Mouse (Mus musculus): ENCODE measurements around the gene Traf3ip1. TPM values are rescaled to one million over a fixed set of nuclear protein-coding genes. Genes with fewer than 3 reads are reported as not detected.

Gene Traf3ip1
- polyA plus RNA-seq, 1 experiment from 2014 or later: 4.3 TPM

DNA sequence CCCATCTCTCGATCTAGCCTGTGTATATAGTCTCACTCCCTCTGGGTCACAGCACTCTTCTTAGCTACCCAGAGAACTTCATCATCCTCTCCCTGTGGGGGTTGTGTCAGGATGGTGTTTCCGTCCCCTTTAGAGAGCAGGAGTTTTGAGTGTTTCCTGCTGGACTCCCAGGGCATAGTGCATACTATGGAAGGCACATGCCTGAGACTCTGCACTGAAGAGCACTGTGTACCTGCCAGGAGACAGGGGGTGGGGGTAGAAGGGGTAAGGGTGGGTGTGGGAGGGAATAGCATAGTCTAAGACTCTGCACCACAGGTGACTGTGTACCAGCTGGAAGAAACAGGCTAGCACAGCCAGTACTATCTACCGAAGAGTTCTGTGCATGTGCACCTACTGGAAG lies 40.1 kb upstream of the Traf3ip1 start:
- H3K9ac ChIP-seq (ENCODE audit: low read depth, low read length): no peak overlapping the region
- H3K4me2 ChIP-seq: no peak overlapping the region
- H3K27ac ChIP-seq (ENCODE audit: low read depth, low read length): no peak overlapping the region
- no peak for ATAC-seq (replicated peaks; ENCODE audit: insufficient number of reproducible peaks, low FRiP score, low TSS enrichment)
- 78% methylated on average over 3 of the region's 3 CpGs for WGBS (ENCODE audit: insufficient replicate concordance)
- H3K9me3 ChIP-seq (replicated peaks; ENCODE audit: control insufficient read depth, low read length): no peaks in the 10 kb centered on the region
- no peaks in the 10 kb centered on the region for H3K36me3 ChIP-seq (ENCODE audit: control insufficient read depth, insufficient read depth, low read length)
- H3K27me3 ChIP-seq (ENCODE audit: control insufficient read depth, insufficient read depth, low read length): no peaks in the 10 kb centered on the region
- peaks cover 72% of the 10 kb centered on the region for H3K4me1 ChIP-seq (ENCODE audit: control insufficient read depth, insufficient read depth, low read length)
- no peak overlapping the region for H3K4me3 ChIP-seq (ENCODE audit: low read depth, low read length)

DNA sequence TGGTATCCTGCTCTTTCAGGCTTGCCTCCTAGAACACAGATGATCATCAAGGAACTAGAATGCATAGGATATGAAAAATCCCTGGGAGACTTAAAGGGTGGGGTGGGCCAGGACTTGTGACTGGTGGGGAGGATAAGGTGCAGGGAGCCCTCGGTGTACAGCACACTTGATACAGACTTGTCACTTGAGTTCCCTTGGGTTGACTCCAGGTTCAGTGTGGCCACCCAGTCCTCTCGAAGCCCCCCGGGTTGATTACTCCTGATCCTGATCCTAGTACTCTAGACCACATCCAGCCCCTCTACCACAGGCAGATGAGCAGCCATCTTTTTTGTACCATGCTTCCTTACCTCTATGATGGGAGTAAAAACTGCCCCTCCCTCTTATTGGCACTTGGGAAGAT lies 39.5 kb upstream of the Traf3ip1 start:
- Histone ChIP-seq H3K36me3 (ENCODE audit: control insufficient read depth, insufficient read depth, low read length) (no peaks in the 10 kb centered on the region), H3K4me2 (no peak overlapping the region), H3K4me1 (ENCODE audit: control insufficient read depth, insufficient read depth, low read length) (peaks cover 69% of the 10 kb centered on the region), H3K9me3 (replicated peaks; ENCODE audit: control insufficient read depth, low read length) (no peaks in the 10 kb centered on the region), H3K27ac (ENCODE audit: low read depth, low read length) (no peak overlapping the region), H3K4me3 (ENCODE audit: low read depth, low read length) (no peak overlapping the region), H3K9ac (ENCODE audit: low read depth, low read length) (no peak overlapping the region), H3K27me3 (ENCODE audit: control insufficient read depth, insufficient read depth, low read length) (no peaks in the 10 kb centered on the region)
- no peak for ATAC-seq (replicated peaks; ENCODE audit: insufficient number of reproducible peaks, low FRiP score, low TSS enrichment)
- 82% methylated on average over 3 of the region's 3 CpGs for WGBS (ENCODE audit: insufficient replicate concordance)

DNA sequence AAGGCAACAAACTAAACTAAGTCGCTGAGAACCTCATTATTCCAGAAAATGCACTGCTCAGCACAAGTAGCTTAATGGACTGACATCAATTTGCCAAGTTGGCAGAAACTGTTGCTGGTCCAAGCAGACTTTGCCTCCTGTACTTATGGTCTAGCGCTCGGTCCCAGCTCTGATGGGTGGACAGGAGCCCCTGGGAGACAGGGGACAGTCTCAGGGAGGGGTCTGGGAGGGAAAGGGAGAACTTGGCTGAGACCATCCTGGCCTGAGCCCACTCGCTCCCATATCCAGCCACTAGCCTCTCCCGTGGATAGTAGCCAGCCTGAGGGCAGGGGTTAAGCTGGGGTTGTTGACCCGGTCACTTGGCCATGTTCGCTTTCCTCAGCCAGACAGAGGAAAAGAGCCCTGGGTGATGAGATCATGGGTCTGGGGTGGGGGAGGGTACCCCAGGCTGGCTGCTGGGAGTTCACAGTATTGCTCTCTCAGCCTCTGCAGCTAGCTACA lies 38.7 kb upstream of the Traf3ip1 start:
- Histone ChIP-seq H3K4me3 (ENCODE audit: low read depth, low read length) (no peak overlapping the region), H3K4me1 (ENCODE audit: control insufficient read depth, insufficient read depth, low read length) (peaks cover 67% of the 10 kb centered on the region), H3K9ac (ENCODE audit: low read depth, low read length) (peak overlapping the region; percentile 31; the same call in 1 of the 2 replicates), H3K27ac (ENCODE audit: low read depth, low read length) (peak overlapping the region; percentile 46; the same call in 1 of the 2 replicates), H3K36me3 (ENCODE audit: control insufficient read depth, insufficient read depth, low read length) (no peaks in the 10 kb centered on the region), H3K27me3 (ENCODE audit: control insufficient read depth, insufficient read depth, low read length) (no peaks in the 10 kb centered on the region), H3K9me3 (replicated peaks; ENCODE audit: control insufficient read depth, low read length) (no peaks in the 10 kb centered on the region), H3K4me2 (peak overlapping the region; percentile 31)
- 33% methylated on average over 7 of the region's 7 CpGs for WGBS (ENCODE audit: insufficient replicate concordance)
- ATAC-seq (replicated peaks; ENCODE audit: insufficient number of reproducible peaks, low FRiP score, low TSS enrichment): no peak

DNA sequence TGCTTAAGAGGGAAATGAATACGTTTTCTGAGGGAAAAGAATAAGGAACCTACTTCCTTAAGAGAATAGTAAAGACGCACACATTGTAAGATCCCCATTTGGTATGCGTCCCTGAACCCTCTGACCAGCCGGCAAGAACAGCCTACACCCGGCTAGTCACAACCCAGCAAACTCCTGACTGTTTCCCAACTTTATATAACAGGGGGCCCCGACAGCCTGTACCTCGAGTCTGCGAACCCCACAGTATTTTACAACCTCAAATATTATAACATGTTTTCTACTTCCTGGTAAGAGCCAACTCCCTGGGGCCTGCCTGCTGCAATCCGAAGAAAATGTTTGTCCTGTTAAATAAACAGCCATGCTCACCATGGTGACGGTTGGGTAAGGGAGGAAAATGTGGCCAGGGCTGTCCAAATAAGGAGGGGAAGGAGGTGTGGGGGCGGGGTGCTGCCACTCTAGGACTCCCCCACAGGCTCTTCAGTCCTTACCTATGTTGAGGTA lies 38.1 kb upstream of the Traf3ip1 start:
- 42% methylated on average over 11 of the region's 11 CpGs for WGBS (ENCODE audit: insufficient replicate concordance)
- peaks cover 61% of the 10 kb centered on the region for H3K4me1 ChIP-seq (ENCODE audit: control insufficient read depth, insufficient read depth, low read length)
- no peaks in the 10 kb centered on the region for H3K36me3 ChIP-seq (ENCODE audit: control insufficient read depth, insufficient read depth, low read length)
- no peak overlapping the region for H3K4me3 ChIP-seq (ENCODE audit: low read depth, low read length)
- ATAC-seq (replicated peaks; ENCODE audit: insufficient number of reproducible peaks, low FRiP score, low TSS enrichment): no peak
- peak overlapping the region; percentile 31; the same call in 1 of the 2 replicates for H3K9ac ChIP-seq (ENCODE audit: low read depth, low read length)
- H3K4me2 ChIP-seq: peak overlapping the region; percentile 31; the same call in 1 of the 2 replicates
- H3K9me3 ChIP-seq (replicated peaks; ENCODE audit: control insufficient read depth, low read length): no peaks in the 10 kb centered on the region
- H3K27ac ChIP-seq (ENCODE audit: low read depth, low read length): peak overlapping the region; percentile 46
- H3K27me3 ChIP-seq (ENCODE audit: control insufficient read depth, insufficient read depth, low read length): no peaks in the 10 kb centered on the region

DNA sequence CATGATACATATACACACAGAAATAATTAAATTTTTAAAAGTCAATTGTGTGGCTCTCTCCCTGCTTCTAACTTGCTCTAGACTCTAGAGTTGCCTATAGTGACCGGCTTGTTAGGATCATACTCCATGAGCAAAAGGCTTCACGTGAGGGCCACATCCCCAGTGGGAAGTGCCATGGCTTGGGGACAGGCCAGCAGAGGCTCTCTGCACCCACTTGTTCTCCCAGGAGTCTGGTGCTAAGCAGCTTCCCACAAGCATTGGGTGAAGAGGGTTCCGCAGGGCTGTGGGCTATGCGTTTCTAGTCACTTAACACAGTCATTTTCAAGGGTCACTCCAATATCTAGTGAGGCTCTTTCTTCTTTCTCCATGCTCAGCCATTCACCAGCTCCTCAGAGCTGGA lies 37.3 kb upstream of the Traf3ip1 start:
- Histone ChIP-seq H3K9ac (ENCODE audit: low read depth, low read length) (no peak overlapping the region), H3K27me3 (ENCODE audit: control insufficient read depth, insufficient read depth, low read length) (no peaks in the 10 kb centered on the region), H3K36me3 (ENCODE audit: control insufficient read depth, insufficient read depth, low read length) (no peaks in the 10 kb centered on the region), H3K4me2 (no peak overlapping the region), H3K9me3 (replicated peaks; ENCODE audit: control insufficient read depth, low read length) (no peaks in the 10 kb centered on the region), H3K4me1 (ENCODE audit: control insufficient read depth, insufficient read depth, low read length) (peaks cover 56% of the 10 kb centered on the region), H3K27ac (ENCODE audit: low read depth, low read length) (0 out of 2 replicates have a peak overlapping the region, but pooled peaks have one; percentile 8), H3K4me3 (ENCODE audit: low read depth, low read length) (no peak overlapping the region)
- ATAC-seq (replicated peaks; ENCODE audit: insufficient number of reproducible peaks, low FRiP score, low TSS enrichment): no peak
- WGBS (ENCODE audit: insufficient replicate concordance): 85% methylated on average over 4 of the region's 4 CpGs

DNA sequence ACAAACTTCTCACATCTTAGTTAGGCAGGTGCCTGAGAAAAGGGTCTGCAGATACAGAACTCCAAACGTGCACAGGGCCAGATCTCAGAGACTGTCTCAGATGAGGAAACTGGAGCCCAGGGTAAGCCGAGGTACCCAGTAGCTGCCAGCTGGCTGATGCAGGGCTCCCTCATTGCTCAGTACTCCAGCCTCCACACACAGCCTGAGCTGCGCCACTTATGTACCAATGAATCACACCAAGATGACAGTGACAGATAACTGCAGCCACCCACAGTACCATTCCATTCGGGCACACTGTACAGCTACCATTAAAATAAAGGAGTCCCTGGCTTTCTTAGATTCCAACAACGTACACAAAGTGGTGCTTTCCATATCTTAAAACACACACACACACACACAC lies 36.7 kb upstream of the Traf3ip1 start:
- Histone ChIP-seq H3K4me3 (ENCODE audit: low read depth, low read length) (no peak overlapping the region), H3K36me3 (ENCODE audit: control insufficient read depth, insufficient read depth, low read length) (no peaks in the 10 kb centered on the region), H3K4me2 (no peak overlapping the region; the same call in 1 of the 2 replicates), H3K27ac (ENCODE audit: low read depth, low read length) (0 out of 2 replicates have a peak overlapping the region, but pooled peaks have one; percentile 8), H3K27me3 (ENCODE audit: control insufficient read depth, insufficient read depth, low read length) (no peaks in the 10 kb centered on the region), H3K9ac (ENCODE audit: low read depth, low read length) (no peak overlapping the region), H3K4me1 (ENCODE audit: control insufficient read depth, insufficient read depth, low read length) (peaks cover 52% of the 10 kb centered on the region), H3K9me3 (replicated peaks; ENCODE audit: control insufficient read depth, low read length) (no peaks in the 10 kb centered on the region)
- 68% methylated on average over 5 of the region's 5 CpGs for WGBS (ENCODE audit: insufficient replicate concordance)
- ATAC-seq (replicated peaks; ENCODE audit: insufficient number of reproducible peaks, low FRiP score, low TSS enrichment): no peak

DNA sequence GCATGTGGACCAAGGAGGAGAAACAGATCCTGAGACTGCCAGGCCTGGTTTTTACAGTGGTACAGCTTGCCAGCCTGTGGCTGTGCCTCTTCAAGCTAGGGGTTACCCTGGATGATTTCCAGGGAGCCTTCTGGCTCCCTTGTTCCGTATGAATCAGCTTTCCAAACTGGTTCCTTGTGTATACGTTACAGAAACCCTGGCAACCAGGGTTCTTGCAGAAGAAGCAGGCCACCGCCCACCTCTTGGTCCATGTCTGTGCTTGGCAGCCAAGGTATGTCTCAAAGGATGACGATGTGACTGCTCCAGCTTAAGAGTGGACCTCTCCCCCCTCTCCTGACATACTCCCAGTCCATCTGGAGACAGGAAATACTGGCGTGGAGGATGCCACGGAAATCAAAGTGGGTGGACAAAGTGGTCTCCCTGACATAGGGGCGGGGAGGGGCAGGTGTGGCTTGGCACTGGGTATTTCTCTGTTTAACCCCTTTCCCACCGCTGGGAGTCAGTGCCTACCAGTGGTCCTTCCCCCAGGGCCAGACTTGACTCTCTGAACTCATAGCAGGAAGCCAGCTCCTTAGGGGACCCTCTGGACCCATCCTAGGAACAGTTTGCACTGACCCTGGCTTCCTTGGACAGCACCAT lies 36.1 kb upstream of the Traf3ip1 start:
- Histone ChIP-seq H3K9me3 (replicated peaks; ENCODE audit: control insufficient read depth, low read length) (no peaks in the 10 kb centered on the region), H3K4me1 (ENCODE audit: control insufficient read depth, insufficient read depth, low read length) (peaks cover 52% of the 10 kb centered on the region), H3K27ac (ENCODE audit: low read depth, low read length) (peak overlapping the region; percentile 71; the same call in 1 of the 2 replicates), H3K4me2 (peak overlapping the region; percentile 95), H3K36me3 (ENCODE audit: control insufficient read depth, insufficient read depth, low read length) (no peaks in the 10 kb centered on the region), H3K27me3 (ENCODE audit: control insufficient read depth, insufficient read depth, low read length) (no peaks in the 10 kb centered on the region), H3K9ac (ENCODE audit: low read depth, low read length) (peak overlapping the region; percentile 81), H3K4me3 (ENCODE audit: low read depth, low read length) (peak overlapping the region; percentile 72)
- ATAC-seq (replicated peaks; ENCODE audit: insufficient number of reproducible peaks, low FRiP score, low TSS enrichment): no peak
- WGBS (ENCODE audit: insufficient replicate concordance): 23% methylated on average over 8 of the region's 8 CpGs

DNA sequence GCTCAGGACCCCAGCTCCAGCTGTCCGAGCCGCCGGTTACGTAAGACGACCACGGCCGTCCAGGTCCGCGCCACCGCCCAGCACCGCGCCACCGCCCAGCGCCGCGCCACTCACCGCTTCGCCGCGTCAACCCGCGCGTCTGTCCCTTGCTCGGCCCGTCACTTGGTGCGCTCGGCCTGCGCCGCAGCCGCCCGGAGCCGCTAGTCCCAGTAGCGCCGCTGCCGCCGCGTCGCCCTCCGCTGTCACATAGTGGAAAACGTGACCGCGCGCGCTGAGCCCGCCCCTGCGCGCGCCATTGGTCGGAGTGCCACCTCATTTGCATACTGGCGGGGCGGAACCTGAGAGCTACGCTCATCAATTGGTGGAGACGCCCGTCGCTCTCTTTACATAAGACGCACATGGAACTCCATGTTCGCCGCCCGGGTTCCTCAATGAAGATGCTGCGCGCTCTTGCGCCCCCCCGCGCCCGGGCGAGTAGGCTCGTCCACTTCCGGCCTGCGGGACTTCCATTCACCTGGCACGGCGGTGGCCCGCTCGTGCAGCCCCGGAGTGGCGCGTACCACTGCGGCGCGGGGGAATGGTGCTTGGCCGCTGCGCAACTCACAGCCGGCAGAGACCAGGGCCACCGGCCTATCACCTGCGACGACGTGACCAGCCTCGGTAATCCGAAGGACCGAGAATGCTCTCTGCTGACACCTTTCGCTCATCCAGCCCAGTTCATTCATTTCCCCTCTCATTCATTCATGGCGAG lies 35.2 kb upstream of the Traf3ip1 start, which contains the start of gene Per2:
TSS of gene Per2 (minus strand) at position 266 of the 751 bp plus-strand sequence.
- Histone ChIP-seq H3K27ac (ENCODE audit: low read depth, low read length) (peak within 1 kb of the TSS; percentile 71), H3K27me3 (ENCODE audit: control insufficient read depth, insufficient read depth, low read length) (no peaks in the 10 kb centered on the region), H3K36me3 (ENCODE audit: control insufficient read depth, insufficient read depth, low read length) (no peaks in the 10 kb centered on the region), H3K9ac (ENCODE audit: low read depth, low read length) (peak within 1 kb of the TSS; percentile 81), H3K4me1 (ENCODE audit: control insufficient read depth, insufficient read depth, low read length) (peaks cover 47% of the 10 kb centered on the region), H3K9me3 (replicated peaks; ENCODE audit: control insufficient read depth, low read length) (no peaks in the 10 kb centered on the region), H3K4me2 (peak within 1 kb of the TSS; percentile 95), H3K4me3 (ENCODE audit: low read depth, low read length) (peak within 1 kb of the TSS; percentile 72)
- ATAC-seq (replicated peaks; ENCODE audit: insufficient number of reproducible peaks, low FRiP score, low TSS enrichment): peak; percentile 95
- WGBS (ENCODE audit: insufficient replicate concordance): under 1% methylated on average over 90 of the region's 91 CpGs

Data from heart, embryonic 11.5 days (tissue).